Mouse (Mus musculus) liver, embryonic 14.5 days (tissue): ENCODE results near the gene Gm20458.

ENCODE experiments used
- CTCF ChIP-seq: IDR thresholded peaks from 2 replicates; pipeline ENCODE4 v1.5.1; 2016; ENCODE audit warnings: antibody characterized with exemption, low read depth, control low read depth
- EP300 ChIP-seq: IDR thresholded peaks from 2 replicates; pipeline ENCODE4 v1.6.1; 2016; ENCODE audit warnings: antibody characterized with exemption, low read depth

DNA sequence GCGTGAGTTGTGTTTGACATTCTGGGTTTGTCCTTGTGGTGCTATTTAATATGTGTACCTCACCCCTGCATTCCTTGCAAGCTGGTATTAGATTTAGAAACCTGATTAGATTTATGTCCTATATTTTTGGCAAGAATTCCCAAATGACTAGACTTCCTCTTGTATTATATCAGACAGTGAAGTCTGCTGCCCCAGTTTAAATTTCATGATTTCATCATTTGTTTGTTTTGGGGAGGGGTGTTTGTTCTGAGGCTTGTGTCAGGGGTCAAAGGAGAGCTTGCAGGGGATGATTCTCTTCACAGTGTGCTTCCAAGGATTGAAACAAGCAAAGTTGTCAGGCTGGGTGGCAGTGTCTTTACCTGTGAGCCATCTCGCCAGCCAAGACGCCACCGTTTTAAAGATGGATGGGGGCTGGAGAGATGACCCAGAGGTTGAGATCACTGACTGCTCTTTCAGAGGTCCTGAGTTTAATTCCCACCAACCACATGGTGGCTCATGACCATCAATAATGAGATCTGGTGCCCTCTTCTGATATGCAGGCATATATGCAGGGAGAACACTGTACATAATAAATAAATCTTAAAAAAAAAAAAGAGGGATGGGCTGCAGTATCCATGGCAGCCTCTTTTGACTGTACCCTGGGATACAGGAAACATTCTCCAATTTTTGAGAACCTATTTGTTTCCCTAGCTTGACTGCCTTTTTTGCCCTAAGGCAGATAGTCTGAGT, 45.0 kb downstream of the Gm20458 start:
- no peak for TF ChIP-seq CTCF
- TF ChIP-seq EP300: no peak
